ENCODE assay signal across 15 mouse cellular contexts in genomic region chr6:43829903-43830302, GRCm38 (mm10).
"Had no signal": no experiment of that assay in that cellular context is flagged by ENCODE, and none has a peak within 500 bp of the region (broad histone marks: within the 10 kb centered on the region; RNA-seq: fewer than 3 reads in every experiment).

No protein-coding gene starts in this region.

- H3K27me3 ChIP-seq: neural tube, embryonic 15.5 days; stomach, embryonic 15.5 days had no signal

- H3K9ac ChIP-seq: neural tube, embryonic 15.5 days; stomach, embryonic 15.5 days had no signal

- H3K4me3 ChIP-seq: neural tube, embryonic 15.5 days; stomach, embryonic 15.5 days had no signal

- H3K27ac ChIP-seq: neural tube, embryonic 15.5 days; stomach, embryonic 15.5 days; stomach, postnatal 0 days had no signal

- DNase-seq: retina, postnatal 1 day; right cerebral cortex, adult 18-20 months; right cerebral cortex, postnatal 14 days; right cerebral cortex, postnatal 25 days; right cerebral cortex, postnatal 4 days; spleen, adult 18-20 months; thymus, adult 18-20 months; thymus, adult 2 months; thymus, postnatal 14 days; thymus, postnatal 25 days; thymus, postnatal 36 days; thymus, postnatal 4 days had no signal

- H3K4me1 ChIP-seq: neural tube, embryonic 15.5 days; stomach, embryonic 15.5 days had no signal

- H3K36me3 ChIP-seq: neural tube, embryonic 15.5 days; stomach, embryonic 15.5 days had no signal

- H3K4me2 ChIP-seq: neural tube, embryonic 15.5 days; stomach, embryonic 15.5 days had no signal

- H3K9me3 ChIP-seq: neural tube, embryonic 15.5 days; stomach, embryonic 15.5 days had no signal
